Mouse (Mus musculus) embryo, embryonic 11 days (tissue): ENCODE results near the gene Klhl7.
A peak's percentile ranks its signal among the peaks of the same experiment; 100 is the strongest.
"Not testable (repeated sequence)": the region's sequence is repeated elsewhere in the genome, so short reads cannot be mapped to it uniquely, and the experiment has no call there.

ENCODE experiments used
- DNase-seq: peaks from one replicate; pipeline ENCODE4 v3.0.0-alpha.2; 2015

Klhl7 gene

GRCm38 (mm10) chr5:24095881-24096280 lies 4.5 kb upstream of the Klhl7 start:
- DNase-seq, result no peak

GRCm38 (mm10) chr5:24100810-24101311 lies 456 bp downstream of the Klhl7 start:
- peak; percentile 83 for DNase-seq

GRCm38 (mm10) chr5:24101446-24102140 lies 1.2 kb downstream of the Klhl7 start:
- peak; percentile 46 for DNase-seq

- DNase-seq, result not testable (repeated sequence)
These were observed 2.8 kb downstream of the Klhl7 start for GRCm38 (mm10) chr5:24103235-24103634.

GRCm38 (mm10) chr5:24103841-24104240 lies 3.4 kb downstream of the Klhl7 start:
- no peak for DNase-seq

GRCm38 (mm10) chr5:24107071-24107739 lies 6.8 kb downstream of the Klhl7 start:
- no peak for DNase-seq

GRCm38 (mm10) chr5:24107740-24108098 lies 7.3 kb downstream of the Klhl7 start:
- DNase-seq, result no peak

- DNase-seq, result peak; percentile 57
These were observed 9.7 kb downstream of the Klhl7 start for GRCm38 (mm10) chr5:24110068-24110467.

- DNase-seq, result no peak
These were observed 11.9 kb downstream of the Klhl7 start for GRCm38 (mm10) chr5:24112116-24112903.

GRCm38 (mm10) chr5:24122221-24122620 lies 21.8 kb downstream of the Klhl7 start:
- DNase-seq, result no peak

- peak; percentile 47 for DNase-seq
These were observed 23.8 kb downstream of the Klhl7 start for GRCm38 (mm10) chr5:24124175-24124574.

- DNase-seq, result peak; percentile 5
These were observed 24.3 kb downstream of the Klhl7 start for GRCm38 (mm10) chr5:24124579-24125276.

GRCm38 (mm10) chr5:24125910-24126636 lies 25.7 kb downstream of the Klhl7 start:
- DNase-seq, result no peak

GRCm38 (mm10) chr5:24126967-24127366 lies 26.6 kb downstream of the Klhl7 start:
- no peak for DNase-seq

GRCm38 (mm10) chr5:24146964-24147363 lies 46.6 kb downstream of the Klhl7 start:
- DNase-seq, result no peak

GRCm38 (mm10) chr5:24152199-24152598 lies 51.8 kb downstream of the Klhl7 start:
- no peak for DNase-seq

- DNase-seq, result no peak
These were observed 56.4 kb downstream of the Klhl7 start for GRCm38 (mm10) chr5:24156774-24157173.

GRCm38 (mm10) chr5:24164789-24165445 lies 64.5 kb downstream of the Klhl7 start, which contains the start of gene Nupl2:
TSS of gene Nupl2 (plus strand) at chr5:24164963.
- peak; percentile 97 for DNase-seq

- peak; percentile 34 for DNase-seq
These were observed 66.9 kb downstream of the Klhl7 start for GRCm38 (mm10) chr5:24167263-24167662.

GRCm38 (mm10) chr5:24169881-24170280 lies 69.5 kb downstream of the Klhl7 start:
- DNase-seq, result no peak

- DNase-seq, result no peak
These were observed 71.7 kb downstream of the Klhl7 start for GRCm38 (mm10) chr5:24172092-24172491.
